Mouse (Mus musculus): ENCODE data around the gene Smarcc1. TPM values are rescaled to one million over a fixed set of nuclear protein-coding genes. Genes with fewer than 3 reads are reported as not detected.
A peak's percentile ranks its signal among the peaks of the same experiment; 100 is the strongest.
"Not testable (repeated sequence)": the region's sequence is repeated elsewhere in the genome, so short reads cannot be mapped to it uniquely, and the experiment has no call there.

Smarcc1 gene
- 120 and 149 TPM in 2 replicates for polyA plus RNA-seq (2014; fragmentation: Nextera tagmentation; extraction: Ambion mirVana)

DNA sequence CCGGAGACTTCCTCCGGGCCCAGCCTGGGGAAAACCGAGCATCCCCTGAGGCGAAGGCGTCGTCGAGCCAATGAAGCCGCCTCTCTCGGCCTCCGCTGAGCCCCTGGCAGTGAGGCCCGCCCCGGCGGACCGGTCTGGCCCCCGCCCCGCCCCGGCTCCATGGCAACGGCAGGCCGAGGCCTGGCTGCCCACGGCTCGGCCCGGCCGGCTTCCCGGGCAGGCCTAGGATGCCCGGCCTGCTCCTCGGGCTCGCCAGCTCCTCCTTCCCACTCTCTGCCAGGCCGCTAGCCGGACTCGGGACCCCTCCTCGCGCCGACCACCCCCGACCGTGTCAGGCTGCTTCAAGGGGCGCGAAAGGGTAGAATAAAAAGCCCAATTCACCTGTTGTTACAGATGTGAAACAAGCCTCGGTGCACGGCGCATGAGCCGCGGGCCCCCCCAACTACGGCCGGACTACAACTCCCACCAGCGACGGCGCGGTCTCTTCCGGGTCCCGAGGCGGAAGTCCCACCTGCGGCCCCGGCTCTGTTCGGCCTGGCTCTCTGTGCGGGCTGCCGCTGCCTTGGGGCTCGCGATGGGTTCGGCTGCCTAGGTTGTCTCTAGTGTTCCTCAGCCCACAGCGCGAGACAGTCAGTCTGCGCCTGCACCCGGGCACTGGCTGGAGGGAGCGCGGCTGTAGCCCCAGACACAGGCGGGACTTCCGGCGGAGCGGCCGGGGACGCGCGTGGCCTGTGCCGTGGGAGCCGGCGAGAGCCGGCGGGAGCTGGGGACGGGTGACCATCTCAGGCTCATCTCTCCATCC, at the start of gene Smarcc1:
Gene Smarcc1, plus strand, starts transcription at position 732 of the 802 bp plus-strand sequence.
- no peaks in the 10 kb centered on the region for H3K27me3 ChIP-seq (replicated peaks; ENCODE audit: control insufficient read depth, insufficient read depth, low read length)
- ATAC-seq (peak; percentile 98), DNase-seq (ENCODE audit: low spot score) (peak; percentile 94)
- H3K9ac ChIP-seq (ENCODE audit: low read length), result peak within 1 kb of the TSS; percentile 95
- WGBS, result under 1% methylated on average over 79 of the region's 79 CpGs
- peaks cover 22% of the 10 kb centered on the region for H3K36me3 ChIP-seq (ENCODE audit: control insufficient read depth, insufficient read depth, low read length)
- H3K4me3 ChIP-seq (ENCODE audit: low read depth, low read length), result peak within 1 kb of the TSS; percentile 88
- peaks cover 13% of the 10 kb centered on the region for H3K4me1 ChIP-seq (ENCODE audit: control insufficient read depth, insufficient read depth, low read length)
- H3K9me3 ChIP-seq (replicated peaks; ENCODE audit: control insufficient read depth, low read length), result no peaks in the 10 kb centered on the region
- peak within 1 kb of the TSS; percentile 83 for H3K4me2 ChIP-seq (ENCODE audit: low read length)
- H3K27ac ChIP-seq (ENCODE audit: low read depth, low read length), result peak within 1 kb of the TSS; percentile 95

DNA sequence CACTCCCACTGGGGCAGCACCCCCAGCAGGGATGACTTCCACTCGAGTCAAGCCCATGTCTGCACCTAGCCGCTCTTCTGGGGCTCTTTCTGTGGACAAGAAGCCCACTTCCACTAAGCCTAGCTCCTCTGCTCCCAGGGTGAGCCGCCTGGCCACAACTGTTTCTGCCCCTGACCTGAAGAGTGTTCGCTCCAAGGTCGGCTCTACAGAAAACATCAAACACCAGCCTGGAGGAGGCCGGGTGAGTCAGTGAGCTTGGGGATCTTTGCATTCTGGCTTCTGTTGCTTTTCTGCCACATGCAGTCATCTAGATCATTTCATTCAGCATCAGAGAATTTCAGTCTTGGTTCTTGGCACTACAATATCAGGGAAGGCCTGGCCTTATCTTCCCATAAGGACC, 48.8 kb upstream of the Smarcc1 start:
- DNase-seq (ENCODE audit: low spot score), result no peak
- no peaks in the 10 kb centered on the region for H3K9me3 ChIP-seq (replicated peaks; ENCODE audit: control insufficient read depth, low read length)
- WGBS, result 93% methylated on average over 6 of the region's 6 CpGs
- H3K9ac ChIP-seq (ENCODE audit: low read length), result no peak overlapping the region
- no peak overlapping the region for H3K27ac ChIP-seq (ENCODE audit: low read depth, low read length)
- H3K27me3 ChIP-seq (replicated peaks; ENCODE audit: control insufficient read depth, insufficient read depth, low read length), result no peaks in the 10 kb centered on the region
- H3K36me3 ChIP-seq (ENCODE audit: control insufficient read depth, insufficient read depth, low read length), result peaks cover 77% of the 10 kb centered on the region
- no peak for ATAC-seq
- H3K4me2 ChIP-seq (ENCODE audit: low read length), result no peak overlapping the region
- peaks cover 3% of the 10 kb centered on the region; the same call in 1 of the 2 replicates for H3K4me1 ChIP-seq (ENCODE audit: control insufficient read depth, insufficient read depth, low read length)
- no peak overlapping the region for H3K4me3 ChIP-seq (ENCODE audit: low read depth, low read length)

- DNase-seq (ENCODE audit: low spot score) (peak; percentile 62), ATAC-seq (peak; percentile 77)
- Histone ChIP-seq H3K4me1 (ENCODE audit: control insufficient read depth, insufficient read depth, low read length) (peaks cover 3% of the 10 kb centered on the region; the same call in 1 of the 2 replicates), H3K36me3 (ENCODE audit: control insufficient read depth, insufficient read depth, low read length) (peaks cover 83% of the 10 kb centered on the region), H3K27ac (ENCODE audit: low read depth, low read length) (no peak overlapping the region), H3K27me3 (replicated peaks; ENCODE audit: control insufficient read depth, insufficient read depth, low read length) (no peaks in the 10 kb centered on the region), H3K9ac (ENCODE audit: low read length) (no peak overlapping the region), H3K9me3 (replicated peaks; ENCODE audit: control insufficient read depth, low read length) (no peaks in the 10 kb centered on the region), H3K4me3 (ENCODE audit: low read depth, low read length) (no peak overlapping the region), H3K4me2 (ENCODE audit: low read length) (no peak overlapping the region)
- WGBS, result 41% methylated on average over 9 of the region's 9 CpGs
Measured at GRCm38 (mm10) chr9:110070358-110070757, 47.1 kb upstream of the Smarcc1 start.

DNA sequence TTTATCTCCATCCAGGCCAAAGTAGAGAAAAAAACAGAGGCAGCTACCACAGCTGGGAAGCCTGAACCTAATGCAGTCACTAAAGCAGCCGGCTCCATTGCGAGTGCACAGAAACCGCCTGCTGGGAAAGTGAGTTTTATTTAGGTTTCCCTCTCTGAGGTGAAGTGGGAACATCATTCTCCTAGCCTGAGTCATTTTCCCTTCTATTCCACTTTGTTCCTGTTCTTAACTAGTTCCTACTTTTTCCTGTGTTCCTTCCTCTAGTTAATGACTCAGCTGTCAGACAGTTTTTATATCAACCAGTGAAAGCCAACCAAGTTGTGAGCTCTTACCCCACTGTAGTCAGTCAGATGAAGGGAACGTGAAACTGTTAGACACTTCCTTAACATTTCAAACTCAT, 46.5 kb upstream of the Smarcc1 start:
- DNase-seq (ENCODE audit: low spot score), result no peak
- 84% methylated on average over 4 of the region's 4 CpGs for WGBS
- Histone ChIP-seq H3K36me3 (ENCODE audit: control insufficient read depth, insufficient read depth, low read length) (peaks cover 84% of the 10 kb centered on the region), H3K4me3 (ENCODE audit: low read depth, low read length) (no peak overlapping the region), H3K9ac (ENCODE audit: low read length) (no peak overlapping the region), H3K27ac (ENCODE audit: low read depth, low read length) (0 out of 2 replicates have a peak overlapping the region, but pooled peaks have one; percentile 16), H3K4me2 (ENCODE audit: low read length) (no peak overlapping the region), H3K27me3 (replicated peaks; ENCODE audit: control insufficient read depth, insufficient read depth, low read length) (no peaks in the 10 kb centered on the region), H3K4me1 (ENCODE audit: control insufficient read depth, insufficient read depth, low read length) (peaks cover 3% of the 10 kb centered on the region; the same call in 1 of the 2 replicates), H3K9me3 (replicated peaks; ENCODE audit: control insufficient read depth, low read length) (no peaks in the 10 kb centered on the region)
- no peak for ATAC-seq

GRCm38 (mm10) chr9:110071843-110072242, 45.7 kb upstream of the Smarcc1 start:
- no peak overlapping the region for H3K9ac ChIP-seq (ENCODE audit: low read length)
- no peaks in the 10 kb centered on the region for H3K9me3 ChIP-seq (replicated peaks; ENCODE audit: control insufficient read depth, low read length)
- no peak overlapping the region for H3K27ac ChIP-seq (ENCODE audit: low read depth, low read length)
- peak; percentile 89 for DNase-seq (ENCODE audit: low spot score)
- no peaks in the 10 kb centered on the region for H3K27me3 ChIP-seq (replicated peaks; ENCODE audit: control insufficient read depth, insufficient read depth, low read length)
- peaks cover 78% of the 10 kb centered on the region for H3K36me3 ChIP-seq (ENCODE audit: control insufficient read depth, insufficient read depth, low read length)
- H3K4me2 ChIP-seq (ENCODE audit: low read length), result no peak overlapping the region
- WGBS, result 3% methylated on average over 1 of the region's 1 CpGs
- peaks cover 3% of the 10 kb centered on the region; the same call in 1 of the 2 replicates for H3K4me1 ChIP-seq (ENCODE audit: control insufficient read depth, insufficient read depth, low read length)
- no peak overlapping the region for H3K4me3 ChIP-seq (ENCODE audit: low read depth, low read length)
- peak; percentile 62 for ATAC-seq

- H3K9ac ChIP-seq (ENCODE audit: low read length); H3K27me3 ChIP-seq (replicated peaks; ENCODE audit: control insufficient read depth, insufficient read depth, low read length); H3K27ac ChIP-seq (ENCODE audit: low read depth, low read length); ATAC-seq; H3K4me2 ChIP-seq (ENCODE audit: low read length); H3K9me3 ChIP-seq (replicated peaks; ENCODE audit: control insufficient read depth, low read length); DNase-seq (ENCODE audit: low spot score); H3K4me3 ChIP-seq (ENCODE audit: low read depth, low read length); H3K4me1 ChIP-seq (ENCODE audit: control insufficient read depth, insufficient read depth, low read length): not testable (repeated sequence)
- WGBS, result 87% methylated on average over 4 of the region's 7 CpGs
- peaks cover 78% of the 10 kb centered on the region for H3K36me3 ChIP-seq (ENCODE audit: control insufficient read depth, insufficient read depth, low read length)
Measured at GRCm38 (mm10) chr9:110076468-110076867, 41.0 kb upstream of the Smarcc1 start.

DNA sequence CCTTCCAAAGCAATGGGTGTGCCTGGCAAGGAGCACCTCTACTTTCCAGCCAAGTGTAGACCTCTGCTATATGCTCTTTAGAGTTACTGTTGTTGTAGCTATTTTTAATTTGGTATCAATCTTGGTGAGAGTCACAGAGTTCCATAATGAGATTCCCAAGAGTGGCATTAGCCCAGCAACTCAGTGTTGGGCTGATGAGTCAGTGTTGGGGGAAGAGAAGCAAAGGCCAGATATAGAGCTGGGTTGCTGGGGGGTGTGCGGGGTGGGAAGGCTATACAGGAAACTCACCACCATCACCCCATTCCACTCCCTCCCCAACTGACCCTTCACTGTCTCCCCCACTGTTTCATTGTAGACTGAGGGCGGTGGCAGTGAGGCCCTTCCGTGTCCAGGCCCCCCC, 36.4 kb upstream of the Smarcc1 start:
- Histone ChIP-seq H3K27ac (ENCODE audit: low read depth, low read length) (no peak overlapping the region), H3K27me3 (replicated peaks; ENCODE audit: control insufficient read depth, insufficient read depth, low read length) (no peaks in the 10 kb centered on the region), H3K36me3 (ENCODE audit: control insufficient read depth, insufficient read depth, low read length) (peaks cover 89% of the 10 kb centered on the region), H3K9me3 (replicated peaks; ENCODE audit: control insufficient read depth, low read length) (no peaks in the 10 kb centered on the region), H3K4me3 (ENCODE audit: low read depth, low read length) (no peak overlapping the region), H3K4me2 (ENCODE audit: low read length) (no peak overlapping the region), H3K9ac (ENCODE audit: low read length) (no peak overlapping the region), H3K4me1 (ENCODE audit: control insufficient read depth, insufficient read depth, low read length) (no peaks in the 10 kb centered on the region)
- 68% methylated on average over 3 of the region's 3 CpGs for WGBS
- ATAC-seq (no peak), DNase-seq (ENCODE audit: low spot score) (no peak)

- no peaks in the 10 kb centered on the region for H3K4me1 ChIP-seq (ENCODE audit: control insufficient read depth, insufficient read depth, low read length)
- no peak overlapping the region for H3K4me3 ChIP-seq (ENCODE audit: low read depth, low read length)
- H3K36me3 ChIP-seq (ENCODE audit: control insufficient read depth, insufficient read depth, low read length), result peaks cover 97% of the 10 kb centered on the region
- DNase-seq (ENCODE audit: low spot score) (no peak), ATAC-seq (no peak; the same call in 1 of the 2 replicates)
- no peaks in the 10 kb centered on the region for H3K27me3 ChIP-seq (replicated peaks; ENCODE audit: control insufficient read depth, insufficient read depth, low read length)
- H3K9me3 ChIP-seq (replicated peaks; ENCODE audit: control insufficient read depth, low read length), result no peaks in the 10 kb centered on the region
- WGBS, result 93% methylated on average over 25 of the region's 25 CpGs
- no peak overlapping the region for H3K9ac ChIP-seq (ENCODE audit: low read length)
- H3K4me2 ChIP-seq (ENCODE audit: low read length), result no peak overlapping the region
- H3K27ac ChIP-seq (ENCODE audit: low read depth, low read length), result no peak overlapping the region
Measured at GRCm38 (mm10) chr9:110084201-110084964, 33.1 kb upstream of the Smarcc1 start.
